17 mouse cellular contexts compared by ENCODE assay signal in the genomic region with DNA sequence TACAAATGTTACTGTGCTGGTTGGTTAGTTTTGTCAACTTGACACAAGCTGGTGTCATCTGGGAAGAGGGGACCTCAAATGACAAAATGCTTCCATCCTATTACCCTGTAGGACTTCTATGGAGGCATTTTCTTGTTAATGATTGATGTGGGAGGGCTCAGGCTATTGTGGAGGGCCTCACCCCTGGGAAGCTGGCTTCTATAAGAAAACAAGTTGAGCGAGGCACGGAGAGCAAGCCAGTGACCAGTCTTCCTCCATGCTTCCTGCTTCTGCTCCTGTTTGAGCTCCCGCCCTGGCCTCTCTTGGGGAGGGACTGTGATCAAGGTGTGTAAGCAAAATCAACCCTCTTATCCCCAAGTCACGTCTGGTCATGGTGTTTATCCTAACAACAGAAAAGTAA. TPM values are rescaled to one million over a fixed set of nuclear protein-coding genes. Genes with fewer than 3 reads are reported as not detected.
DNase-seq lines count a peak whose midpoint lies in the region; ATAC-seq and TF ChIP-seq lines count a peak whose summit lies in the region.
"Had no signal": no experiment of that assay in that cellular context is flagged by ENCODE, and none has a peak within 500 bp of the region (broad histone marks: within the 10 kb centered on the region; RNA-seq: fewer than 3 reads in every experiment).

No protein-coding gene starts in this region.

- peaks cover 3% of the 10 kb centered on the region for H3K27me3 ChIP-seq in hindbrain, embryonic 10.5 days (ENCODE audit: insufficient read depth, poor library complexity, severe bottlenecking)
- no peaks in the 10 kb centered on the region for H3K27me3 ChIP-seq in hindbrain, postnatal 0 days (ENCODE audit: insufficient read depth, low read length)
- no peaks in the 10 kb centered on the region for H3K27me3 ChIP-seq in lung, embryonic 14.5 days (ENCODE audit: insufficient read depth, low read length)
- no peaks in the 10 kb centered on the region for H3K27me3 ChIP-seq in stomach, embryonic 14.5 days (ENCODE audit: control insufficient read depth, insufficient read depth, low read length)
- H3K27me3 ChIP-seq: CH12.LX; limb, embryonic 13.5 days had no signal

- H3K4me3 ChIP-seq in hindbrain, embryonic 10.5 days: no peak overlapping the region
- no peak overlapping the region for H3K4me3 ChIP-seq in hindbrain, postnatal 0 days (ENCODE audit: low read length)
- H3K4me3 ChIP-seq in lung, embryonic 14.5 days (ENCODE audit: low read depth, low read length): no peak overlapping the region
- no peak overlapping the region for H3K4me3 ChIP-seq in stomach, embryonic 14.5 days (ENCODE audit: low read depth, low read length)
- H3K4me3 ChIP-seq: erythroblast, embryonic 14.5 days; limb, embryonic 13.5 days had no signal

- H3K36me3 ChIP-seq in hindbrain, embryonic 10.5 days: no peaks in the 10 kb centered on the region
- no peaks in the 10 kb centered on the region for H3K36me3 ChIP-seq in hindbrain, postnatal 0 days (ENCODE audit: insufficient read depth, low read length)
- no peaks in the 10 kb centered on the region for H3K36me3 ChIP-seq in lung, embryonic 14.5 days (ENCODE audit: insufficient read depth)
- no peaks in the 10 kb centered on the region for H3K36me3 ChIP-seq in stomach, embryonic 14.5 days (ENCODE audit: control insufficient read depth, insufficient read depth, low read length)
- H3K36me3 ChIP-seq: limb, embryonic 13.5 days had no signal

- no peak for TF ChIP-seq CTCF in hindbrain, postnatal 0 days (IDR thresholded peaks at IDR 0.05; ENCODE audit: low read depth)
- no peak for TF ChIP-seq CTCF in lung, embryonic 14.5 days (IDR thresholded peaks at IDR 0.05; ENCODE audit: low read depth)

- H3K9ac ChIP-seq in hindbrain, postnatal 0 days (replicated peaks; ENCODE audit: low read length): no peak overlapping the region
- no peak overlapping the region for H3K9ac ChIP-seq in lung, embryonic 14.5 days
- no peak overlapping the region for H3K9ac ChIP-seq in stomach, embryonic 14.5 days (replicated peaks; ENCODE audit: low read depth, low read length)
- H3K9ac ChIP-seq: forebrain, postnatal 0 days; limb, embryonic 13.5 days; liver, postnatal 0 days had no signal

- intact Hi-C loops in left cerebral cortex, postnatal 10 days (cut with DNase I): no loop called here

- peak overlapping the region; percentile 43; the same call in 1 of the 2 replicates for H3K27ac ChIP-seq in hindbrain, embryonic 10.5 days
- H3K27ac ChIP-seq in hindbrain, postnatal 0 days: no peak overlapping the region
- peak overlapping the region; percentile 16; the same call in 1 of the 2 replicates for H3K27ac ChIP-seq in lung, embryonic 14.5 days (ENCODE audit: low read depth)
- no peak overlapping the region; the same call in 1 of the 2 replicates for H3K27ac ChIP-seq in stomach, embryonic 14.5 days (ENCODE audit: low read length)
- H3K27ac ChIP-seq: limb, embryonic 13.5 days had no signal

- H3K4me2 ChIP-seq in hindbrain, postnatal 0 days (ENCODE audit: low read depth, low read length): no peak overlapping the region
- H3K4me2 ChIP-seq in lung, embryonic 14.5 days: no peak overlapping the region
- H3K4me2 ChIP-seq in stomach, embryonic 14.5 days (replicated peaks; ENCODE audit: low read depth, low read length): no peak overlapping the region
- H3K4me2 ChIP-seq: limb, embryonic 13.5 days had no signal

- peaks cover 42% of the 10 kb centered on the region for H3K4me1 ChIP-seq in hindbrain, embryonic 10.5 days (replicated peaks)
- H3K4me1 ChIP-seq in hindbrain, postnatal 0 days (ENCODE audit: insufficient read depth, low read length): peaks cover 17% of the 10 kb centered on the region
- H3K4me1 ChIP-seq in lung, embryonic 14.5 days (ENCODE audit: insufficient read depth): no peaks in the 10 kb centered on the region; the same call in 1 of the 2 replicates
- peaks cover 1% of the 10 kb centered on the region; the same call in 1 of the 2 replicates for H3K4me1 ChIP-seq in stomach, embryonic 14.5 days (ENCODE audit: control insufficient read depth, insufficient read depth, low read length)

- ATAC-seq in hindbrain, postnatal 0 days: no peak
- ATAC-seq in lung, embryonic 14.5 days (ENCODE audit: insufficient read depth): peak; percentile 56; the same call in 1 of the 2 replicates
- ATAC-seq in stomach, embryonic 14.5 days (ENCODE audit: insufficient number of reproducible peaks, insufficient read depth, low FRiP score, low read depth): peak; percentile 59; the same call in 1 of the 2 replicates
- ATAC-seq: liver, postnatal 0 days had no signal

- DNase-seq in embryo, embryonic 10 days (ENCODE audit: low spot score): peak; percentile 23
- DNase-seq in embryo, embryonic 11 days: no peak
- DNase-seq in hindbrain, embryonic 10.5 days (ENCODE audit: low spot score): peak; percentile 12
- no peak for DNase-seq in hindbrain, postnatal 0 days (ENCODE audit: low spot score)
- peak; percentile 17 for DNase-seq in lung, embryonic 14.5 days
- no peak for DNase-seq in lung, postnatal 36 days
- no peak for DNase-seq in left cerebral cortex, postnatal 10 days (ENCODE audit: extremely low spot score in 1 of 2, low spot score in 2 of 2)
- DNase-seq: adrenal gland, postnatal 25 days; cerebellum, adult 9-10 months; forebrain, postnatal 0 days; kidney, adult 18-20 months; liver, postnatal 0 days; thymus, postnatal 4 days had no signal

- WGBS in hindbrain, embryonic 10.5 days: 26% methylated on average over 4 of the region's 4 CpGs
- WGBS in hindbrain, postnatal 0 days: 30% methylated on average over 4 of the region's 4 CpGs
- 42% methylated on average over 4 of the region's 4 CpGs for WGBS in lung, embryonic 14.5 days
- WGBS in stomach, embryonic 14.5 days: 45% methylated on average over 4 of the region's 4 CpGs

- H3K9me3 ChIP-seq in hindbrain, embryonic 10.5 days: no peaks in the 10 kb centered on the region
- H3K9me3 ChIP-seq in hindbrain, postnatal 0 days (ENCODE audit: low read length): no peaks in the 10 kb centered on the region
- H3K9me3 ChIP-seq in lung, embryonic 14.5 days (ENCODE audit: low read depth, low read length): no peaks in the 10 kb centered on the region
- H3K9me3 ChIP-seq in stomach, embryonic 14.5 days (ENCODE audit: control insufficient read depth, low read depth, low read length): no peaks in the 10 kb centered on the region
- H3K9me3 ChIP-seq: limb, embryonic 13.5 days had no signal

RNA-seq across cellular contexts. Expression of a gene that starts 15.6 kb away (rescaled TPM):
- polyA plus RNA-seq in hindbrain, embryonic 10.5 days (2016; fragmentation: Nextera tagmentation; extraction: Ambion mirVana): 1.8 and 2.0 TPM in 2 replicates
- total RNA-seq in hindbrain, postnatal 0 days (2014; rRNA removed): 11.0 TPM in 2 replicates
- polyA plus RNA-seq in hindbrain, postnatal 0 days (2015; fragmentation: Nextera tagmentation; extraction: Ambion mirVana): 8.3 and 8.7 TPM in 2 replicates
- 2.0 and 2.4 TPM in 2 replicates for polyA plus RNA-seq in lung, embryonic 14.5 days (2014; fragmentation: Nextera tagmentation; extraction: Ambion mirVana)
- 1.8 and 2.6 TPM in 2 replicates for polyA plus RNA-seq in stomach, embryonic 14.5 days (2014; fragmentation: Nextera tagmentation; extraction: Ambion mirVana)
- total RNA-seq in left cerebral cortex, postnatal 10 days (2021): 1 to 10 TPM; 4.7 to 5.1 TPM

Comparison
In these comparisons a context has a peak if more than half of its experiments do, and no peak if none do; other contexts are left out.
1. DNase-seq: peak in embryo, embryonic 10 days (single experiment), hindbrain, embryonic 10.5 days (single experiment) and lung, embryonic 14.5 days (single experiment); none in embryo, embryonic 11 days (single experiment), hindbrain, postnatal 0 days (single experiment), lung, postnatal 36 days (single experiment) and left cerebral cortex, postnatal 10 days (0 of 2).
2. H3K27ac ChIP-seq: peak in hindbrain, embryonic 10.5 days (single experiment) and lung, embryonic 14.5 days (single experiment); none in hindbrain, postnatal 0 days (single experiment) and stomach, embryonic 14.5 days (single experiment).